Mouse (Mus musculus) embryonic fibroblast, embryonic 13.5 days (primary cell): Measurements from ENCODE around the gene Abi2.

ENCODE experiments used
- CTCF ChIP-seq: IDR thresholded peaks from 2 replicates; pipeline ENCODE4 v1.5.1; 2011; ENCODE audit warnings: mild to moderate bottlenecking, control low read depth, low read length, moderate library complexity, borderline replicate concordance; ENCODE audit not compliant: insufficient read depth
- POLR2A ChIP-seq: IDR thresholded peaks from 2 replicates; pipeline ENCODE4 v1.6.1; 2011; ENCODE audit warnings: low read depth, mild to moderate bottlenecking, control low read depth, low read length, moderate library complexity

GRCm38 (mm10) chr1:60530107-60530506, 120.7 kb downstream of the Abi2 start:
- no peak for TF ChIP-seq POLR2A
- no peak for TF ChIP-seq CTCF
